Mouse (Mus musculus) forebrain, embryonic 16.5 days (tissue): Measurements from ENCODE around the gene Ankrd33b. TPM values are rescaled to one million over a fixed set of nuclear protein-coding genes. Genes with fewer than 3 reads are reported as not detected.

ENCODE experiments used
- ATAC-seq: fragments of 200-750 bp; cut with Nextera tagmentation; 2 replicates; pipeline ENCODE4 v1.8.0; 2017; ENCODE audit warnings: mild to moderate bottlenecking, moderate library complexity
- H3K27ac ChIP-seq: fragments of 300-500 bp; sonication (generic); 2 replicates; pipeline ENCODE4 v1.5.1; 2014; ENCODE audit warnings: low read length, control low read depth
- H3K27me3 ChIP-seq: fragments of 300-500 bp; sonication (generic); replicated peaks from 2 replicates; pipeline ENCODE4 v1.6.1; 2014; ENCODE audit warnings: low read length; ENCODE audit not compliant: control insufficient read depth, insufficient read depth
- H3K36me3 ChIP-seq: fragments of 300-500 bp; sonication (generic); 2 replicates; pipeline ENCODE4 v1.6.1; 2014; ENCODE audit not compliant: control insufficient read depth, insufficient read depth
- H3K4me1 ChIP-seq: fragments of 300-500 bp; sonication (generic); replicated peaks from 2 replicates; pipeline ENCODE4 v1.6.1; 2014; ENCODE audit warnings: low read length; ENCODE audit not compliant: control insufficient read depth, insufficient read depth
- H3K4me2 ChIP-seq: fragments of 300-500 bp; sonication (generic); 2 replicates; pipeline ENCODE4 v1.6.1; 2014; ENCODE audit warnings: mild to moderate bottlenecking, low read length, control low read depth
- H3K4me3 ChIP-seq: fragments of 300-500 bp; sonication (generic); replicated peaks from 2 replicates; pipeline ENCODE4 v1.5.1; 2014; ENCODE audit warnings: mild to moderate bottlenecking, low read length, control low read depth
- H3K9ac ChIP-seq: fragments of 300-500 bp; sonication (generic); replicated peaks from 2 replicates; pipeline ENCODE4 v1.6.1; 2014; ENCODE audit warnings: low read depth, low read length, control low read depth
- H3K9me3 ChIP-seq: fragments of 300-500 bp; sonication (generic); 2 replicates; pipeline ENCODE4 v1.6.1; 2016; ENCODE audit warnings: low read length; ENCODE audit not compliant: control insufficient read depth
- WGBS: fragments of 180-500 bp; shearing (Covaris S2); extraction: QIAGEN DNeasy Blood & Tissue Kit; methylation state at CpG from one replicate; pipeline ENCODE4 v1.1.7; 2014; 5-methylcytosine and 5-hydroxymethylcytosine counted together
- polyA plus RNA-seq: library from polyadenylated mRNA; unstranded; fragments of >200 nt; fragmentation: Nextera tagmentation; extraction: Ambion mirVana; gene quantifications from 2 replicates; pipeline ENCODE4 v1.2.1, GENCODE M21; 2015

The Ankrd33b gene
- polyA plus RNA-seq, 1 experiment from 2014 or later: 0.53 TPM

DNA sequence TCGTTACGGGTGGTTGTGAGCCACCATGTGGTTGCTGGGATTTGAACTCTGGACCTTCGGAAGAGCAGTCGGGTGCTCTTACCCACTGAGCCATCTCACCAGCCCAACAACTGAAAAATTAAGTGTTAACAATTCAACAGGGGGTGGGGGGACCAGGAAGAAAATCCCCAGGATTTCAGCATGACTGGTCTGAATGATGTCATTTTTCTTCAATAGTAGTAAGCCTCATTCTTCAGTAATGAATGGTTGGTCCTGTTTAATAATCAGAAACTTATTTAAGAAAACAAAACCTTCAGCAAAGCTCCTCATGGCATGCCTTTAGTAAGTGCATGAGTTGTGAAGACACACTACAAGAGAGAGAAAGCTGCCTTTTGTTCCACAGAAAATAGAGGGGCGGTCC is 32.7 kb downstream of the Ankrd33b start:
- no peak for ATAC-seq
- no peak overlapping the region for H3K9ac ChIP-seq
- H3K27me3 ChIP-seq: no peaks in the 10 kb centered on the region
- H3K4me1 ChIP-seq: no peaks in the 10 kb centered on the region
- H3K9me3 ChIP-seq: no peaks in the 10 kb centered on the region
- H3K36me3 ChIP-seq: no peaks in the 10 kb centered on the region
- no peak overlapping the region for H3K4me2 ChIP-seq
- 77% methylated on average over 5 of the region's 5 CpGs for WGBS
- H3K4me3 ChIP-seq: no peak overlapping the region
- no peak overlapping the region for H3K27ac ChIP-seq

- Histone ChIP-seq H3K4me3 (no peak overlapping the region), H3K36me3 (no peaks in the 10 kb centered on the region), H3K4me1 (no peaks in the 10 kb centered on the region), H3K27ac (no peak overlapping the region), H3K27me3 (no peaks in the 10 kb centered on the region), H3K4me2 (no peak overlapping the region), H3K9me3 (no peaks in the 10 kb centered on the region), H3K9ac (no peak overlapping the region)
- no peak for ATAC-seq
- WGBS: 83% methylated on average over 7 of the region's 7 CpGs
Measured at GRCm38 (mm10) chr15:31332541-31333163, 34.9 kb downstream of the Ankrd33b start.

- Histone ChIP-seq H3K4me2 (no peak overlapping the region), H3K9me3 (no peaks in the 10 kb centered on the region), H3K4me1 (no peaks in the 10 kb centered on the region), H3K9ac (no peak overlapping the region), H3K36me3 (no peaks in the 10 kb centered on the region), H3K4me3 (no peak overlapping the region), H3K27me3 (no peaks in the 10 kb centered on the region), H3K27ac (no peak overlapping the region)
- no peak for ATAC-seq
- 47% methylated on average over 4 of the region's 4 CpGs for WGBS
Measured at GRCm38 (mm10) chr15:31331742-31332141, 35.8 kb downstream of the Ankrd33b start.

DNA sequence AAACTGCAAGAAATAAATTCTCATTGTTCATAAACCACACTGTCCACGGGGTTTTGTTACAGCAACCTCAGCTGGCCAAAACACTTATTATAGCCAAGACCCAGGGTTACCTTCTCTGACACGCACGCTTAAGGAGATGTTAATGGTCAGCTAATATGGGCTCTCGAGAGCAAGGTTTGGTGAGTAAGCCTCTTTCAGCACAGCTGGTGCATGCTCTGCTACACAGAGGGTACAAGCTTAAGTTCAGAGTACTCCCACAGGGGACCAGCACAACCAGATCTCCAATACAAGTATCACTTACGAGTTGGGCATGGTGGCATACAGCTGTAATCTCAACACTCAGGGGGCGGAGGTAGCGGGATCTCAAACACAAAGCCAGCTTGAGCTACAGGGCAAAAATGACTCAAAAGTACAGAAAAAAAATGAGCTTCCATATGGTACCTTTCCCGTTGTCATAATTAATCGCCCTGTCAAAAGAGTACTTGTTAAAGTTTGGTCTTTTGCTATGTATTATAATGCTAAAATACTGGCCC is 39.4 kb downstream of the Ankrd33b start:
- H3K36me3 ChIP-seq: no peaks in the 10 kb centered on the region
- no peaks in the 10 kb centered on the region for H3K9me3 ChIP-seq
- WGBS: 83% methylated on average over 9 of the region's 9 CpGs
- H3K9ac ChIP-seq: no peak overlapping the region
- no peak overlapping the region for H3K27ac ChIP-seq
- no peak overlapping the region for H3K4me2 ChIP-seq
- H3K27me3 ChIP-seq: no peaks in the 10 kb centered on the region
- H3K4me1 ChIP-seq: no peaks in the 10 kb centered on the region
- H3K4me3 ChIP-seq: no peak overlapping the region
- ATAC-seq: no peak

GRCm38 (mm10) chr15:31325660-31326354 is 41.7 kb downstream of the Ankrd33b start:
- WGBS: 96% methylated on average over 12 of the region's 12 CpGs
- Histone ChIP-seq H3K4me3 (no peak overlapping the region), H3K27me3 (no peaks in the 10 kb centered on the region), H3K4me1 (0 out of 2 replicates have a peak, but pooled peaks cover under 1% of the 10 kb centered on the region), H3K4me2 (no peak overlapping the region), H3K27ac (no peak overlapping the region), H3K9ac (no peak overlapping the region), H3K9me3 (no peaks in the 10 kb centered on the region), H3K36me3 (no peaks in the 10 kb centered on the region)
- no peak for ATAC-seq

DNA sequence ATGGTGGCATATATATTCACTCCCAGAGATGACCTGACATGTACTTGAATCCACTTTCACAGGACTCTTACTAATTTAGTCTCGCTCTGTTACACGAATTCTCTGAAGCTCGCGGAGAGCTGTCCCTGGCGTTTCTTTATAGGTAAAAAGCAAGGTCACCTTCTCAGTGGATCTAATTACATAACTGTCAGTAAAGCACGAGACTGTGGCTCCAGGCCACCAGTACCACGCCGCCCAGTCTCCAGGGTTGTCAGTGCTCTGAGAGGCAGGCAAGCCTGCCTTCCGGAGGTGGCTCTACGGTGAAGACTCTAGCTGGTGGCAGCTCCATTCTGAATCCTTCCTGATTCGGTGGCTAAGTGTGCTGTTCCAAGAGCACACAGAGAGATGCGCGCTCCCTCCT is 43.0 kb downstream of the Ankrd33b start:
- no peak overlapping the region for H3K4me3 ChIP-seq
- H3K27ac ChIP-seq: no peak overlapping the region
- H3K27me3 ChIP-seq: no peaks in the 10 kb centered on the region
- H3K9ac ChIP-seq: no peak overlapping the region
- H3K4me2 ChIP-seq: no peak overlapping the region
- ATAC-seq: no peak
- WGBS: 78% methylated on average over 13 of the region's 13 CpGs
- no peaks in the 10 kb centered on the region for H3K36me3 ChIP-seq
- 0 out of 2 replicates have a peak, but pooled peaks cover 5% of the 10 kb centered on the region for H3K4me1 ChIP-seq
- H3K9me3 ChIP-seq: no peaks in the 10 kb centered on the region

- Histone ChIP-seq H3K4me2 (no peak overlapping the region), H3K27me3 (no peaks in the 10 kb centered on the region), H3K4me3 (no peak overlapping the region), H3K9ac (no peak overlapping the region), H3K36me3 (no peaks in the 10 kb centered on the region), H3K27ac (no peak overlapping the region), H3K4me1 (peaks cover 6% of the 10 kb centered on the region), H3K9me3 (no peaks in the 10 kb centered on the region)
- no peak for ATAC-seq
- 79% methylated on average over 4 of the region's 4 CpGs for WGBS
Measured at GRCm38 (mm10) chr15:31323684-31324083, 43.8 kb downstream of the Ankrd33b start.

GRCm38 (mm10) chr15:31320598-31321377 is 46.7 kb downstream of the Ankrd33b start:
- H3K27me3 ChIP-seq: no peaks in the 10 kb centered on the region
- H3K4me2 ChIP-seq: no peak overlapping the region
- 32% methylated on average over 12 of the region's 12 CpGs for WGBS
- H3K27ac ChIP-seq: no peak overlapping the region
- no peaks in the 10 kb centered on the region for H3K36me3 ChIP-seq
- ATAC-seq: no peak; the same call in 1 of the 2 replicates
- H3K4me1 ChIP-seq: peaks cover 16% of the 10 kb centered on the region
- no peak overlapping the region for H3K9ac ChIP-seq
- H3K9me3 ChIP-seq: no peaks in the 10 kb centered on the region
- H3K4me3 ChIP-seq: no peak overlapping the region

DNA sequence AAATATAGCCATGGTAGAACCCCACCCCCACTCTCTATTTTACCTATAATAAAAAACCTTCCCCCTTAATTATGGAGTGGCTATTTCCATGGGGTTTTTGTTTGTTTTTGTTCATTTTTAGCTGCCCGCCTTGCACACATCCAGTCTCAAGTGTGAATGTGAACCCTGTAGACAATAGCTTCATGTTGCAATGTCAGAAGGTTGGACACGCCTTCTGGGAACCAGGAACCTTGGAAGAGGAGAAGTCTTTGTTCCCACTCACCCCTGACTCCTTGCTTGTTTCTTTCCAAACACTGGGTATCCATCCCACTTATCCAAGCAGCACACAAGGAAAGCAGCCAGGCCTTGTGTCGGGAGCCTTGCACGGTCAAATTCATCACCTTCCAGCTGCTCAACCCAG is 48.5 kb downstream of the Ankrd33b start:
- Histone ChIP-seq H3K9ac (no peak overlapping the region), H3K4me1 (peaks cover 16% of the 10 kb centered on the region), H3K27ac (no peak overlapping the region), H3K4me2 (no peak overlapping the region), H3K4me3 (no peak overlapping the region), H3K9me3 (no peaks in the 10 kb centered on the region), H3K36me3 (no peaks in the 10 kb centered on the region), H3K27me3 (no peaks in the 10 kb centered on the region)
- WGBS: 50% methylated on average over 4 of the region's 4 CpGs
- no peak for ATAC-seq
